Mouse (Mus musculus) lung, embryonic 14.5 days (tissue): ENCODE results near the gene Siah3. TPM values are rescaled to one million over a fixed set of nuclear protein-coding genes. Genes with fewer than 3 reads are reported as not detected.

Experiments
- ATAC-seq: fragments of 200-750 bp; cut with Nextera tagmentation; 2 replicates; pipeline ENCODE4 v1.8.0; 2017; ENCODE audit warnings: mild to moderate bottlenecking, moderate TSS enrichment, moderate library complexity; ENCODE audit not compliant: insufficient read depth
- DNase-seq: peaks from one replicate; pipeline ENCODE4 v3.0.0-alpha.2; 2015
- H3K27ac ChIP-seq: fragments of 300-500 bp; sonication (generic); 2 replicates; pipeline ENCODE4 v1.5.1; 2014; ENCODE audit warnings: low read depth, mild to moderate bottlenecking, moderate library complexity
- H3K27me3 ChIP-seq: fragments of 300-500 bp; sonication (generic); 2 replicates; pipeline ENCODE4 v1.6.1; 2014; ENCODE audit warnings: low read length, control low read depth; ENCODE audit not compliant: insufficient read depth
- H3K36me3 ChIP-seq: fragments of 300-500 bp; sonication (generic); 2 replicates; pipeline ENCODE4 v1.6.1; 2014; ENCODE audit warnings: control low read depth; ENCODE audit not compliant: insufficient read depth
- H3K4me1 ChIP-seq: fragments of 300-500 bp; sonication (generic); 2 replicates; pipeline ENCODE4 v1.6.1; 2014; ENCODE audit warnings: antibody characterized with exemption, control low read depth; ENCODE audit not compliant: insufficient read depth
- H3K4me2 ChIP-seq: fragments of 300-500 bp; sonication (generic); 2 replicates; pipeline ENCODE4 v1.6.1; 2014; ENCODE audit warnings: mild to moderate bottlenecking
- H3K4me3 ChIP-seq: fragments of 300-500 bp; sonication (generic); 2 replicates; pipeline ENCODE4 v1.5.1; 2014; ENCODE audit warnings: low read depth, low read length
- H3K9ac ChIP-seq: fragments of 300-500 bp; sonication (generic); 2 replicates; pipeline ENCODE4 v1.6.1; 2014
- H3K9me3 ChIP-seq: fragments of 300-500 bp; sonication (generic); 2 replicates; pipeline ENCODE4 v1.6.1; 2016; ENCODE audit warnings: low read depth, low read length, control low read depth
- CTCF ChIP-seq: IDR thresholded peaks from 2 replicates; pipeline ENCODE4 v1.5.1; 2016; ENCODE audit warnings: antibody characterized with exemption, low read depth
- WGBS: fragments of 180-500 bp; shearing (Covaris S2); extraction: QIAGEN DNeasy Blood & Tissue Kit; methylation state at CpG from one replicate; pipeline ENCODE4 v1.1.7; 2014; 5-methylcytosine and 5-hydroxymethylcytosine counted together
- polyA plus RNA-seq: library from polyadenylated mRNA; unstranded; fragments of >200 nt; fragmentation: Nextera tagmentation; extraction: Ambion mirVana; gene quantifications from 2 replicates; pipeline ENCODE4 v1.2.1, GENCODE M21; 2014

Siah3 gene
- polyA plus RNA-seq, 1 experiment from 2014 or later = not detected

- DNase-seq = no peak
- no peaks in the 10 kb centered on the region for H3K4me1 ChIP-seq
- no peak overlapping the region for H3K9ac ChIP-seq
- ATAC-seq = no peak
- TF ChIP-seq CTCF = no peak
- H3K27ac ChIP-seq = no peak overlapping the region
- 59% methylated on average over 17 of the region's 17 CpGs for WGBS
- no peaks in the 10 kb centered on the region for H3K9me3 ChIP-seq
- H3K27me3 ChIP-seq = no peaks in the 10 kb centered on the region
- no peak overlapping the region for H3K4me3 ChIP-seq
- H3K4me2 ChIP-seq = no peak overlapping the region
- H3K36me3 ChIP-seq = no peaks in the 10 kb centered on the region
Measured at GRCm38 (mm10) chr14:75540216-75540995, 84.6 kb downstream of the Siah3 start.

DNA sequence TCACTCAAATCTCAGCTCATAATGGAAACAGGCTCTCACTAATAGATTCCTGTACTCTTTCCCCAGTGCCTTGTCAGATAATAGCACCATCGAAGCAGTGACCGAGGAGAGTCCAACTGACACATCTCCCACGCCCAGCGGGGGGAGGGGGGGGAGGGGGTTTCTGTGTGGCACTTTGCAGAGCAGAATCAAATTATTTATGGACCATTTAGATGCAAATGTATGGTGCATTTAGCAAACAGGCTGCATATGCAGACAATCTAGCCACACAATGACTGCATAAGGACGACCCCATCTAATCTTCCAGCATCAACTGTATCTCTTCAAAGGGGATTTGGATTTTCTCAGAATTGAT is 85.2 kb downstream of the Siah3 start:
- TF ChIP-seq CTCF = no peak
- DNase-seq (no peak), ATAC-seq (no peak)
- Histone ChIP-seq H3K27me3 (no peaks in the 10 kb centered on the region), H3K4me3 (no peak overlapping the region), H3K4me2 (no peak overlapping the region), H3K9me3 (no peaks in the 10 kb centered on the region), H3K27ac (no peak overlapping the region), H3K36me3 (no peaks in the 10 kb centered on the region), H3K9ac (no peak overlapping the region), H3K4me1 (no peaks in the 10 kb centered on the region)
- WGBS = 33% methylated on average over 5 of the region's 5 CpGs

- DNase-seq (no peak), ATAC-seq (no peak)
- H3K4me3 ChIP-seq = no peak overlapping the region
- H3K27ac ChIP-seq = no peak overlapping the region
- H3K36me3 ChIP-seq = no peaks in the 10 kb centered on the region
- H3K4me1 ChIP-seq = no peaks in the 10 kb centered on the region
- H3K27me3 ChIP-seq = no peaks in the 10 kb centered on the region
- no peaks in the 10 kb centered on the region for H3K9me3 ChIP-seq
- no peak for TF ChIP-seq CTCF
- no peak overlapping the region for H3K4me2 ChIP-seq
- H3K9ac ChIP-seq = no peak overlapping the region
- 17% methylated on average over 8 of the region's 8 CpGs for WGBS
Measured at GRCm38 (mm10) chr14:75541731-75542130, 85.9 kb downstream of the Siah3 start.

DNA sequence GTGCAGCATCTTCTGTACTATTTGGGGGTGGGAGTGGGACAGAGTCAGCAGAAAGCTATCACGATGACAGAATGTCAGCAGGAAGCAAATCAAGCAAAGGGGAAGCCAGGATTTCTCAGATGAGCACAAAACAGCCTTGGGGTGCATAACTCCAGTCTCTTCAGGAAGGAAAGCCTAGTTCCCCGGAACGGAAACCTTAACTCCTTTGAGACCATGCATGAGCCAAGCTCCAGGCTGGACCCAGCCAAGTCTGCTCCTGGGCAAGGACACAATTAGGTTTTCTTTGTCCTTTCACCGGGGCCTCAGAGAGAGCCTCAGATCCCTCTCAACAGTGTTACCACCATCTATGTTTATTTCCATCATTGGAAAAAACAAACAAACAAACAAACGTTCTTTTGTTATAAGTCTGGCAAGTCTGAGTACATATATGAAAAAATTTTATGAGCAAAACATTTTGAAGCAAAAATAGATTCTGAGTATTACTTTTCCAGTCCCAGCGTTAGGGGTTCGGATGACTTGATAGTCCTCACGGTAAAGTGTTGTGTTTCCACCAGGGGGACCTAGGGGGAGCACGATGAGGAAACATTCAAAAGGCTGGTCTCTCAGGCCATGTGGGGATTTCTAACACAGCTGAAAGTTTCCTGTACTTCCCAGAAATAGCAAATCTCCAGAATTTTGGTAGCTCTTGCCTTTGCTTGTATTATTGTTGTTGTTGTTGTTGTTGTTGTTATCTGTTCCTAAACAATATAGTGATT is 106.0 kb downstream of the Siah3 start:
- no peak overlapping the region for H3K4me2 ChIP-seq
- ATAC-seq (no peak), DNase-seq (peak; percentile 23)
- H3K9ac ChIP-seq = no peak overlapping the region
- peak; percentile 24; the same call in 1 of the 2 replicates for TF ChIP-seq CTCF
- H3K27ac ChIP-seq = no peak overlapping the region
- no peaks in the 10 kb centered on the region for H3K36me3 ChIP-seq
- WGBS = 45% methylated on average over 9 of the region's 9 CpGs
- H3K9me3 ChIP-seq = no peaks in the 10 kb centered on the region
- no peak overlapping the region for H3K4me3 ChIP-seq
- no peaks in the 10 kb centered on the region for H3K27me3 ChIP-seq
- no peaks in the 10 kb centered on the region for H3K4me1 ChIP-seq

DNA sequence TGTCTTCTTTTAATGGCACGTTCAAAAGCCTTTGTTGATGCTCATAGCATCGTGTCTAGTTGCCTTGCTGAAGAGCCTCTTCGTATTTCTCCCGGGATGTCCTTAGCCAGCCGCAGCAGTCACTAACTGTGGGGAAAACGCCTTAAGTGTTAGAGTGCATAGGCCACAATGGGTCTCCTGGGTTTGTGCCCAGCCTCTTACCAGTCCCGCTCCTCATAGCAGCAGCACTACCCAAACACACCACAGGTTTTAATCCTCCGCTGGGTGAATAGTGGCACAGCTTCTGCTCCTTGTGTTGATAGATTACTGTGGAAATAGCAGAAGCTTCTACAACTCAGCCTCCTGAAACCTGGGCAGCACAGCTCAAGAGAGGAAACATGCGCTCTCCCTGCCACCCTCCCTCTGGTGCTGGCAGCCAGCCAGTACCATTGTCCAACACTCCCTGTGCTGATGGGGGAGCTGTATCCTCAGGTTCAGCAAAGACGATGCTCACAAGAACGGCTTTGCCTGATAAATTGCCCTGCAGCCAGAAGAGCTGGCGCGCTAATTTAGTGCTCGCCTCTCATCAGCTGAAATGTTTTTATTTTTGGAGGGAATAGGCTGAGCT is 109.9 kb downstream of the Siah3 start:
- H3K9me3 ChIP-seq = no peaks in the 10 kb centered on the region
- H3K36me3 ChIP-seq = no peaks in the 10 kb centered on the region
- DNase-seq (peak; percentile 57), ATAC-seq (peak; percentile 44; the same call in 1 of the 2 replicates)
- H3K4me3 ChIP-seq = no peak overlapping the region
- no peak overlapping the region for H3K27ac ChIP-seq
- WGBS = 68% methylated on average over 14 of the region's 14 CpGs
- no peaks in the 10 kb centered on the region for H3K27me3 ChIP-seq
- no peak for TF ChIP-seq CTCF
- no peak overlapping the region for H3K4me2 ChIP-seq
- H3K4me1 ChIP-seq = no peaks in the 10 kb centered on the region
- no peak overlapping the region for H3K9ac ChIP-seq

DNA sequence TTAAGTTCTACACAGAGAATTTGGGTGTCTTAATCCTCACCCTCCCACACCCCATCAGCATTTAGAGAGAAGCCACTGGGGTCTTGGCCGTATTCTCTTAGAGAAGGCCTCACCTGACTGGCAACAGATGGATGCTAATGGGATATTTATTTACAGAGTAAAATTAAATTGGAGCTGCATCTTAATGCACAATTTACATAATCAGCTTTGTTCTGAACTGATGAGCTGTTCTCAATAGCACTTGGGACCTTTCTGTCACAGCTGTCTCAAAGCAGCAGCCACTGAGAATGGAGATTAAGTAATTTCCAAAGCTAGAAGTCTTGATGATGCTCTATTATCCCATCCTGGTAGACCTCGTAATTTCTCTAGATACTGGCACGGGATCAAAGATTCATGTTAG is 110.5 kb downstream of the Siah3 start:
- no peaks in the 10 kb centered on the region for H3K27me3 ChIP-seq
- no peaks in the 10 kb centered on the region for H3K36me3 ChIP-seq
- H3K27ac ChIP-seq = no peak overlapping the region
- H3K9ac ChIP-seq = no peak overlapping the region
- H3K4me3 ChIP-seq = no peak overlapping the region
- DNase-seq (no peak), ATAC-seq (no peak)
- no peak overlapping the region for H3K4me2 ChIP-seq
- no peaks in the 10 kb centered on the region for H3K4me1 ChIP-seq
- no peak for TF ChIP-seq CTCF
- no peaks in the 10 kb centered on the region for H3K9me3 ChIP-seq
- WGBS = 77% methylated on average over 3 of the region's 3 CpGs

DNA sequence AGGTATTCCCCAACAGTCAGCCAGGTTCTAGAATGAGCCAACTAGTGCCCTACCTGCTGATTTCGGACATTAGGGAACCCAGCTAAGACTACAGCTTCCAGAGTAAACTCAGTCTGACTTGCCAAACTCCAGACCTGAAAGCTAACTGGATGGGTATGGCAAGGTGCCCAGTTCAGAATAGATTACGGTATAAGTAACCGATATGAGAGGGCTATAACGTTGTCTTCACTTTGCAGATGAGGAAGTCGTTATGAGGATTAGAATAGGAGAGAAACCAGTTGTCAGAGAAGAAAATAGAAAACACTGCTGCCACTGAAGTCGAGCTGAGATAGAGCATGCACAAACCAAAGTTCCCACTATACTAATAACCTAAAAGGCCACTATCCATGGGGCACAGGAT is 123.2 kb downstream of the Siah3 start:
- no peak for ATAC-seq
- Histone ChIP-seq H3K36me3 (no peaks in the 10 kb centered on the region), H3K4me2 (no peak overlapping the region), H3K27ac (no peak overlapping the region), H3K9me3 (no peaks in the 10 kb centered on the region), H3K4me1 (no peaks in the 10 kb centered on the region), H3K4me3 (no peak overlapping the region), H3K27me3 (no peaks in the 10 kb centered on the region), H3K9ac (no peak overlapping the region)
- WGBS = 69% methylated on average over 6 of the region's 6 CpGs
- no peak for TF ChIP-seq CTCF
- DNase-seq = no peak

Other genes starting within 250 kb of the Siah3 start
- not detected in 2 replicates for gene Cpb2, start 213.7 kb upstream of the Siah3 start, polyA plus RNA-seq
- gene Zc3h13, start 171.6 kb upstream of the Siah3 start, polyA plus RNA-seq = 30.2 and 31.6 TPM in 2 replicates
- not detected in 2 replicates for gene Spert, start 137.1 kb downstream of the Siah3 start, polyA plus RNA-seq
- gene Erich6b, start 186.3 kb downstream of the Siah3 start, polyA plus RNA-seq = not detected in 2 replicates